ENCODE assay signal across 15 mouse cellular contexts in the genomic region with DNA sequence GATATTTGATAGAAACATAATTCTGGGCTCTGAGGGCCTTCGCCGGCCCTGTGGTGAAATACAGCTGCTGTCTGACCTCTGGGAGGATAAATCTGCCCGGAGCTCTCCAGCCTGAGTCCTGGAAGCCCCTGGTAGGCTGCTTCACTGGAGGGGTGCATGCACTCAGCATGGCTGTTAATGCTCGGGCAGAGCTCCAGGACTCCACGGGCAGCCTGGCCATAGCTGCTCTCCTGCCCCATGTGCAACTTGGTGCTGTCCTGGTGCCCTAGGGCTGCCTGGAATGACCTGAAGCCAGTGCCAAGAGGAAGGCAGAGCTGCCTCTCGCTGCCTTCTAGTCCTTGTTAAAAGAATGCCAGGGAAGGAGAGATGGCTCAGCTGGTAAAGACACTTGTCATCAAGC.
DNase-seq lines count a peak whose midpoint lies in the region; ATAC-seq and TF ChIP-seq lines count a peak whose summit lies in the region.
"Had no signal": no experiment of that assay in that cellular context is flagged by ENCODE, and none has a peak within 500 bp of the region (broad histone marks: within the 10 kb centered on the region; RNA-seq: fewer than 3 reads in every experiment).

No protein-coding gene starts in this region.

- H3K4me3 ChIP-seq in stomach, postnatal 0 days (ENCODE audit: low read depth, low read length): no peak overlapping the region
- H3K4me3 ChIP-seq: embryonic facial prominence, embryonic 15.5 days; liver, embryonic 12.5 days; midbrain, embryonic 13.5 days had no signal

- no peak for TF ChIP-seq CTCF in stomach, postnatal 0 days (IDR thresholded peaks at IDR 0.05; ENCODE audit: low read depth)

- H3K27me3 ChIP-seq in stomach, postnatal 0 days (ENCODE audit: control insufficient read depth, insufficient read depth, low read length): no peaks in the 10 kb centered on the region
- H3K27me3 ChIP-seq: midbrain, embryonic 13.5 days had no signal

- no peak overlapping the region for H3K9ac ChIP-seq in stomach, postnatal 0 days (ENCODE audit: low read length)
- H3K9ac ChIP-seq: embryonic facial prominence, embryonic 15.5 days; hindbrain, embryonic 14.5 days; liver, embryonic 12.5 days; midbrain, embryonic 13.5 days had no signal

- H3K4me2 ChIP-seq in stomach, postnatal 0 days (replicated peaks; ENCODE audit: low read depth): no peak overlapping the region
- H3K4me2 ChIP-seq: embryonic facial prominence, embryonic 15.5 days; hindbrain, embryonic 14.5 days; liver, embryonic 12.5 days; midbrain, embryonic 13.5 days had no signal

- no peak for ATAC-seq in stomach, postnatal 0 days (ENCODE audit: low FRiP score, low TSS enrichment)
- ATAC-seq: CD4-positive, CD25-positive, alpha-beta regulatory T cell, adult 4 months; forebrain, embryonic 14.5 days; midbrain, embryonic 13.5 days had no signal

- 32% methylated on average over 6 of the region's 6 CpGs for WGBS in stomach, postnatal 0 days

- H3K36me3 ChIP-seq in stomach, postnatal 0 days (ENCODE audit: control insufficient read depth, insufficient read depth, low read length): no peaks in the 10 kb centered on the region
- H3K36me3 ChIP-seq: embryonic facial prominence, embryonic 15.5 days; liver, embryonic 12.5 days; midbrain, embryonic 13.5 days had no signal

- H3K9me3 ChIP-seq in stomach, postnatal 0 days (ENCODE audit: control insufficient read depth, low read length): no peaks in the 10 kb centered on the region
- H3K9me3 ChIP-seq: embryonic facial prominence, embryonic 15.5 days; liver, embryonic 12.5 days; midbrain, embryonic 13.5 days had no signal

- no peak overlapping the region for H3K27ac ChIP-seq in stomach, postnatal 0 days (replicated peaks)
- H3K27ac ChIP-seq: embryonic facial prominence, embryonic 15.5 days; hindbrain, embryonic 14.5 days; liver, embryonic 12.5 days; midbrain, embryonic 13.5 days had no signal

- peak; percentile 23 to 45 for DNase-seq in cerebellum, postnatal 25 days
- no peak for DNase-seq in cerebellum, adult 8-10 months
- peak; percentile 13 for DNase-seq in kidney, adult 11 months
- DNase-seq in kidney, adult 18-20 months: no peak
- DNase-seq in A20 (ENCODE audit: low read depth, low spot score): peak; percentile 75
- peak; percentile 50 for DNase-seq in adipocyte (ENCODE audit: low spot score)
- DNase-seq in stomach, postnatal 0 days (ENCODE audit: low spot score): no peak
- DNase-seq: layer of hippocampus, adult 9-11 months; right cerebral cortex, postnatal 4 days had no signal

- TF ChIP-seq EP300 in stomach, postnatal 0 days (optimal IDR thresholded peaks at IDR 0.05): no peak

- H3K4me1 ChIP-seq in stomach, postnatal 0 days (replicated peaks; ENCODE audit: control insufficient read depth, insufficient read depth): no peaks in the 10 kb centered on the region
- H3K4me1 ChIP-seq: embryonic facial prominence, embryonic 15.5 days had no signal

Comparison
In these comparisons a context has a peak if more than half of its experiments do, and no peak if none do; other contexts are left out.
1. DNase-seq: peak in cerebellum, postnatal 25 days (2 of 2), kidney, adult 11 months (single experiment), A20 (single experiment) and adipocyte (single experiment); none in cerebellum, adult 8-10 months (single experiment), kidney, adult 18-20 months (single experiment) and stomach, postnatal 0 days (single experiment).